Mouse (Mus musculus) adrenal gland (tissue): ENCODE measurements around the gene Gkn3.

Experiments
- intact Hi-C: fragments of 180-260 bp; cut with DNase I; formaldehyde crosslinking; loops from one replicate; pipeline ENCODE4 v1.15.1; 2025

The Gkn3 gene

DNA sequence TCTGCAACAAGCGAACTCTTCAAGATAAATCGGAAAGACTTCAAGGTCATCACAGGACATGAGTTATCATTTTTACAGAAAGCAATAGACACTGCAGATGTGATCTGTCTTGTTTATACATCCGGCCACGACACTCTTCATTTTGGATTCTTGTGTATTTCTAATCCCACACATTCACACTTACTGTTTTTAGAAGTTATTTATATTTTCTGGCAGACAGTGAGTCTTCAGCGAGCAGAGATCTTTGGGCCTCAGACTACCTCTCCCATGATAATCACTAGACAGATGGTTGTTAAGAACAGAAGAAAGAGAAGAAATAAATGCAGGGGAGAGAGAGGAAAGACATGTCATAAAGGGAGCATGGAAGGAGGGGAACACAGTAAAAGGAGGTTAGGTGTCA lies 19.5 kb downstream of the Gkn3 start:
- intact Hi-C loops, result no loop called here

- intact Hi-C loops, result no loop called here
These were observed 34.3 kb downstream of the Gkn3 start for GRCm38 (mm10) chr6:87354441-87354840.

- intact Hi-C loops, result no loop called here
These were observed 37.9 kb downstream of the Gkn3 start, which contains the start of gene Gkn1 for GRCm38 (mm10) chr6:87350829-87351228. Gene Gkn1 (minus strand): TSS chr6:87350942.

DNA sequence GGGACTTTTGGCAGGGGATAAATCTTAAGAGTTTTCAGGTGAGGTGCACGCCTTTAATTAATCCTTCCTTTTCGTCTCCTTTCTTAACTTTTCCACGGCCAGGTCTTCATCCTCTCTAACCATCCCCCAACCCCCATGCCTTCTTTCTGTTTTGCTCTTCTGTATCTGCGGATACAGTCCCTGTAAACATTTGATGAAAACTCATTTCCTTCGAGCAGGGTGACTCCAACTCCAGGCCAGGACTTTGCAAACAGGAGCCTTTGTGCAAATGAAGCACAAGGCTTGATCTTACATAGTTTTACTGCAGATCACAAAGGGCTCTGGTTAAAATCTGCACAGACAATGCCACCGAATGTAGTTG lies 52.8 kb downstream of the Gkn3 start:
- intact Hi-C loops, result loop anchor here (2.0 kb wide), 1 partner anchor 235 kb away; no protein-coding TSS in a partner anchor

DNA sequence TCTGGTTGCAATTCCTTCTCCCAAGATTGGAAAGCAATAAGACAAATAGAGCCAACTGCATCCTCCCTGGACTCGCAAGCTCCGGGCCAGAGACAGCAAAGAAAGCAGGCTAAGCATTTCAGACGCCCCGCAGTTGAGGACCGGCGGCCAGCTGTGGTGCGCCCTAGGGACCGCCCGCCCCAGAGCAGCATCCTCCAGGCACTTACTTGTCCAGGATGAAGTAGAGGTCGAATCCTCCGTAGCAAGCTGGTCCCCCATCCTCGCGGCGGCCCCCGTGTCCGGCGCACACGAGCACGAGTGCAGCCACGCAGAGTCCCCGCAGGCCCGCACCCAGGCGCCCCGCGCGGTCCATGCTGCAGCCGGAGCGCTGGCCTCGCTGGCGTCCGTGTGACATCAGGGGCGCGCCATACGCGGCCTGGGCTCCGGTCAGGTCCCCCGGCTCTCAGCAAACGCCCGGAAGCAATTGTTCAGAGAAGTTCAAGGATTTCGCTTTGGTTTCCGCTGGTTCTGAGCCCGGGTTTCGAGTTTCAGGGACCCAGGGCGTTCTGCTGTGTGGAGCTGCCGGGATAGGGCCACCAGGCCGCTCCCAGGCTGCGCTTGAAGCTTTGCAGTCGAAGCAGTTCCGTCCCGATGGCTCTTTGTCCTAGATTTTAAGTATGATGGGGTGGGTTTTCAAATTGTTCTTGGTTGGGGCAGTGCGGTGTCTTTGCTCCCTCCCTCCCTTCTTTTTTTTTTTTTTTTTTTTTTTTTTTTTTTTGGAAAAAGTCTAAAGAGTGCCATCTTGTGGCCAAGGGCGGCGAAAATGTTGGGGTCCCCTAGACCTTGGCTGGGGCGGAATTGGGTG lies 53.4 kb downstream of the Gkn3 start, which contains the start of gene Antxr1:
Gene Antxr1 (minus strand): TSS at position 731 of the 844 bp plus-strand sequence.
- intact Hi-C loops, result loop anchor here (2.0 kb wide), 1 partner anchor 235 kb away; no protein-coding TSS in a partner anchor

DNA sequence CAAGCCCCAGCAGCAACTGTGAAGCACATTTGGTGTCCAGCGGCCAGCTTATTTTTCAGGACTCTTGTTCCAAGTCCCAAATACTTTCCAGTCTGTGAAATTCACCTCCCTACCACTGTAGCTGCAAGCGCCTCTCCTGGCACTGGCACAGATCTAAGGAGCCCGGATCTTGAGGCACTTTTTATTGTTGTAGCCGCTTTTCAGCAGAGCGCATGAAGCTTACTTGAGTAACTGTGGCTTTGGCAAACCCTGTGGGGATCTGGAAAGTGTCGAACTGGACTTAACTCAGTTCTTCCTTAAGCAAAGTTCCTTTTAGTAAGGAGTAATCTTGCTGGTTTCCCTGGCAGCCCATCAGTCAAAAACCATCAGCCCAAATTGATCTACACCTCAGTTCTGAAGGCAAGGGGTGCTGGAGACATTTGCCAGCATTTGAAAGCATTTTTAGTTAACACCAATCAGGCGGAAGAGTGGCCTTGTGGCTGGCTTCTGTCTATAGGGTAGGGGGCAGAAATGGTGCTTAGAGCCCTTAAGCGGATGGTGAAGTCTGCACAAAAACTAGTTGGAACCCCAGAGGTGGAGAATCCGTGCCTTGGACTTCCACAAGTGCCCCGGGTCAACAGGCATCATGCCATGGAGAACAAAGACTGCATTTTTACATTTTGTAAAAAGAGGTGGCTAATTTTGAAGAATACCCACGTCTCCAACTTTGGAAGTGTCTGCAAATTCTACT lies 54.2 kb downstream of the Gkn3 start:
- intact Hi-C loops, result loop anchor here (2.0 kb wide), 1 partner anchor 234 kb away; no protein-coding TSS in a partner anchor
